Mouse (Mus musculus): ENCODE data around the gene Cnot4. TPM values are rescaled to one million over a fixed set of nuclear protein-coding genes. Genes with fewer than 3 reads are reported as not detected.
"Not testable (repeated sequence)": the region's sequence is repeated elsewhere in the genome, so short reads cannot be mapped to it uniquely, and the experiment has no call there.

Cnot4 gene
- polyA plus RNA-seq (2016; fragmentation: Nextera tagmentation; extraction: Ambion mirVana), result 24.5 and 25.5 TPM in 2 replicates

DNA sequence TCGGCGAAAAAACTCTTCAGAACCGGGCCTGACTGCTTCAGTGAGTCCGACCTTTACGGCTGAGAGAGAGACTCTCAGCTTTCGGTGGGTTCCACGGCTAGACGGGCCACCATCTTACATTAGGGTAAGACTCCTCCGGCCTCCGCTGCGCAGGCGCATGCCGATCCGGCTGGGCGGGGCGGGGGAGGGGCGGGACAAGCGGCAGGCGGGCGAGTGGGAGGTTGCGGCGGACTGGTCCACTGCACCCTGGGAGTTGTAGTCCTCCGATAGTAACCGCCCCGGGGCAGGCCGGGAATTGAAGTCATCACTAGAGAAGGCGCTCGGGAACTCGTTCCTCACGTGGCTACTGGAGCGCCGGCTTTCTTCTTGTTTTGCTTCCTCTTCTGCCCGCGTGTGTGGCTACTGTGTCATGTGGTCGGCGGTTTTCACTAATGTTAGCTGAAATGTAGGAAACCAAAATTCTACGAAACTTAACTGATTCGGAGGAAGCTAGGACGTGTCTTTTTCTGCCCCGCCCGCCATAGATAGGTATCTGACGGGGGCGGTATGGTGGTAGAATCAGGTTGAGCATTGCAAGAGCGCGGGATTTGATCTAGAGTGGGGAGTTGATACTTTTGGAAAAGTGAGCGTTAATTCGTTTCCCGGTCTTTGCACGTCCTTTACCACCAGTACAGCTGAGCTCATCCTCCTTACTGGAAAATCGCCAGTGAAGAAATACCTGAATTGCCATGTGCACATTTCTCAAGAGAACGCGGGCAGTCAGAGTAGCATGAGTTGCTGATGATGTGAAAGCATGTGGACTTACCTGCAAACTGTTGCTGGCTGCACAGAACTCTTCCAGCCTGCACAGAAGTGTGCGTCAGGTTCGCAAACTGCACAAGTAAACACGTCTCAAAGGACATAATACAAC, at the start of gene Cnot4:
Gene Cnot4 (minus strand): TSS at position 146 of the 910 bp plus-strand sequence.
- no peaks in the 10 kb centered on the region for H3K9me3 ChIP-seq
- peak within 1 kb of the TSS; percentile 63 for H3K4me3 ChIP-seq
- H3K27me3 ChIP-seq (ENCODE audit: poor library complexity, severe bottlenecking), result no peaks in the 10 kb centered on the region
- H3K36me3 ChIP-seq (replicated peaks), result no peaks in the 10 kb centered on the region
- peak within 1 kb of the TSS; percentile 91 for H3K27ac ChIP-seq
- H3K4me1 ChIP-seq, result peaks cover 29% of the 10 kb centered on the region
- under 1% methylated on average over 55 of the region's 55 CpGs for WGBS
- DNase-seq (ENCODE audit: extremely low spot score, low spot score), result peak; percentile 100

GRCm38 (mm10) chr6:35179299-35179698, 45.8 kb upstream of the Cnot4 start:
- not testable (repeated sequence) for H3K9me3 ChIP-seq; H3K4me3 ChIP-seq; H3K27me3 ChIP-seq (ENCODE audit: poor library complexity, severe bottlenecking); H3K27ac ChIP-seq; DNase-seq (ENCODE audit: extremely low spot score, low spot score)
- WGBS, result 97% methylated on average over 3 of the region's 3 CpGs
- H3K4me1 ChIP-seq, result peaks cover 13% of the 10 kb centered on the region
- peaks cover 10% of the 10 kb centered on the region for H3K36me3 ChIP-seq (replicated peaks)

DNA sequence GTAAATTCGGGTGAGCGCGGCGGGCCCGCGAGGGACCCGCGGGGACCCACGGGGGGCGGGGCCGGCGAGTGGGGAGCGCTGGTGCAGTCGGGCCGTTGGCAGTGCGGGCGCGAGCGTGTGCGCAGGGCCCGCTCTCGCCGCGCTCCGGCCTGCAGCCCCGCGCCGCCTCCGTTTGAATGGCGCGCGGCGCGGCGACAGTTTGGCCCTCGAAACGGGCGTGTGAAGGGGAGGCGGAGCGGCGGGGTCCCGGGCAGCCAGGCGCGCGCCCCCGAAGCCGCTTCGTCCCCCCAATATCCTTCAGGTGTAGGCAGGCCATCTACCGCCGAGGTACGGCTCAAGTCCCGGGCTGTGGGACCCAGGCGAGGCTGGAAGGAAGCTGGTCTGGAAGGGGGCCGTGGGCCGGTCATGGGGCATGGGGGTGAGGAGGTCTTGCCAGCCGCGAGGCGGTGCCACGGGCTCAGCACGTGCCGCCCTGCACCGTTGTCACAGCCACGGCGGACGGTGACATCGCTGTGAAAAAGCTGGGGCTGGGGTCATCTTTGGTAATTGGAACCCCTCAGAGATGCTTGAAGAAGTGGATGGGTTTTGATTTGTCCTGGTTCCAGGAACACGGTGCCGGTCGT, 44.2 kb upstream of the Cnot4 start:
- H3K36me3 ChIP-seq (replicated peaks), result no peaks in the 10 kb centered on the region
- DNase-seq (ENCODE audit: extremely low spot score, low spot score), result peak; percentile 73
- peaks cover 13% of the 10 kb centered on the region for H3K4me1 ChIP-seq
- under 1% methylated on average over 69 of the region's 69 CpGs for WGBS
- peak overlapping the region; percentile 100 for H3K27ac ChIP-seq
- no peaks in the 10 kb centered on the region for H3K9me3 ChIP-seq
- H3K27me3 ChIP-seq (ENCODE audit: poor library complexity, severe bottlenecking), result no peaks in the 10 kb centered on the region
- H3K4me3 ChIP-seq, result peak overlapping the region; percentile 93

GRCm38 (mm10) chr6:35176979-35177649, 43.6 kb upstream of the Cnot4 start, which contains the start of gene Nup205:
TSS of gene Nup205 (plus strand) at chr6:35177421.
- H3K27me3 ChIP-seq (ENCODE audit: poor library complexity, severe bottlenecking), result no peaks in the 10 kb centered on the region
- H3K27ac ChIP-seq, result peak within 1 kb of the TSS; percentile 100
- H3K4me3 ChIP-seq, result peak within 1 kb of the TSS; percentile 93
- no peaks in the 10 kb centered on the region for H3K36me3 ChIP-seq (replicated peaks)
- peaks cover 13% of the 10 kb centered on the region for H3K4me1 ChIP-seq
- 5% methylated on average over 34 of the region's 34 CpGs for WGBS
- H3K9me3 ChIP-seq, result no peaks in the 10 kb centered on the region
- peak; percentile 88 for DNase-seq (ENCODE audit: extremely low spot score, low spot score)

DNA sequence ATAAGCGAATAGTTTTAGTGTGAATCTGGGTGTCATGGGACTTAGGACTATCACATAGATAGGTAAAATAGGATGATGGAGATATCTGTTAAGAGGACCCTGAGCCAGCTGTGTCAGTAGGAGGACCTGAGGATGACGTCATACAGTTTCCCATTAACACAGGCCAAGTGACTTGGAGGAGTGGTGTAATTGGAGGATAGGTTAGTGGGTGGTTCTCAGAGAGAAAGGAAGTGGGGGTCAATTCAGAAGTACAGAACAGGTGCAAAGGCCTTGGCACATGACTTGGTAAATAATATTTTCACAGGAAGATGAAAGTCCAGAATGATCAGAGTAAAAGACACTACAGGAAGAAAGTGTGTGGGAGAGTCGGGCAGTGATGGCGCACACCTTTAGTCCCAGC, 39.7 kb upstream of the Cnot4 start:
- whole genome bisulfite sequencing, result 84% methylated on average over 4 of the region's 4 CpGs
- Histone ChIP-seq H3K4me1 (peaks cover 5% of the 10 kb centered on the region), H3K4me3 (no peak overlapping the region), H3K36me3 (replicated peaks) (no peaks in the 10 kb centered on the region), H3K27ac (no peak overlapping the region), H3K27me3 (ENCODE audit: poor library complexity, severe bottlenecking) (no peaks in the 10 kb centered on the region), H3K9me3 (no peaks in the 10 kb centered on the region)
- DNase-seq (ENCODE audit: extremely low spot score, low spot score), result no peak

GRCm38 (mm10) chr6:35172028-35172427, 38.5 kb upstream of the Cnot4 start:
- H3K36me3 ChIP-seq (replicated peaks); H3K9me3 ChIP-seq; H3K27me3 ChIP-seq (ENCODE audit: poor library complexity, severe bottlenecking); H3K27ac ChIP-seq; H3K4me3 ChIP-seq; DNase-seq (ENCODE audit: extremely low spot score, low spot score); H3K4me1 ChIP-seq: not testable (repeated sequence)
- whole genome bisulfite sequencing, result 74% methylated on average over 3 of the region's 3 CpGs

DNA sequence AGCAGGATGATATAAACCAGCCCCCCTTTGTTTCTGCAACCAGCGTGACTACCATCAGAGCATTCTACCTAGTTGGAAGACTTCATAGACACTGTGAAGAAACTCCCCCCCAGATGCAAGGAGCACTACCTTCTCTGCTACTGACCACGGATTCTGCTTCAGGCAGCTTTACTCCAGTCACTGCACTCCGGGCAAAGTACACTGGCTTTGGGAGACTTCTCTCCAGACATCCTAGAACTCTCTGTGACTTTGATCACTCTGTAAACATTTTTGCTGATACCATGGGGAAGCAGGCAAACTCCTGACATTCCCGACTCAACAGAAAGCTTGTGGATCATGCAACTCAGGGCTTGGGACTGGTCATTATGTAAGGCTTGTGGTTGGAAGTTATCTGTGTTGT, 35.7 kb upstream of the Cnot4 start:
- no peaks in the 10 kb centered on the region for H3K36me3 ChIP-seq (replicated peaks)
- H3K9me3 ChIP-seq, result no peaks in the 10 kb centered on the region
- no peak for DNase-seq (ENCODE audit: extremely low spot score, low spot score)
- WGBS, result 84% methylated on average over 4 of the region's 4 CpGs
- H3K4me1 ChIP-seq, result no peaks in the 10 kb centered on the region
- no peak overlapping the region for H3K4me3 ChIP-seq
- no peaks in the 10 kb centered on the region for H3K27me3 ChIP-seq (ENCODE audit: poor library complexity, severe bottlenecking)
- H3K27ac ChIP-seq, result no peak overlapping the region

DNA sequence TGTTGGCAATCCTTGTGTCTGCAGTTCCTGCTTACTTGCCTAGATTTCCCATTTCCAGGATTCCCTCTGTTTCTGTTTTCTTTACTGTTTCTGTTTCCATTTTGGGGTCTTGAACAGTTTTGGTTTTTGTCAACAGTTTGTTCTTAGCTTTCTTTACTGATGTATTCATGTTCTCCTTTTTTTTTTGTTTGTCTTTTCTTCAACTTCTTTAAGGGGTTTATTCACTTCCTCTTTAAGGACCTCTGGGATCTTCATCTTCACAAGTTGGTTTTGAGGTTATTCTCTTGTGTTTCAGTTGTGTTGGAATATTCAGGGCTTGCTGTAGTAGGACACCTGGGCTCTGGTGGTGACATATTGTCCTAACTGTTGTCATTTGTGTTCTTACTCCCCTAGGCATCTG, 21.0 kb upstream of the Cnot4 start:
- no peaks in the 10 kb centered on the region for H3K4me1 ChIP-seq
- no peaks in the 10 kb centered on the region for H3K27me3 ChIP-seq (ENCODE audit: poor library complexity, severe bottlenecking)
- no peaks in the 10 kb centered on the region for H3K9me3 ChIP-seq
- no peak overlapping the region for H3K27ac ChIP-seq
- no peaks in the 10 kb centered on the region for H3K36me3 ChIP-seq (replicated peaks)
- no peak for DNase-seq (ENCODE audit: extremely low spot score, low spot score)
- no peak overlapping the region for H3K4me3 ChIP-seq

- 90% methylated on average over 3 of the region's 3 CpGs for WGBS
- no peak overlapping the region for H3K4me3 ChIP-seq
- no peaks in the 10 kb centered on the region for H3K36me3 ChIP-seq (replicated peaks)
- peaks cover 8% of the 10 kb centered on the region; the same call in 1 of the 2 replicates for H3K9me3 ChIP-seq
- no peaks in the 10 kb centered on the region for H3K27me3 ChIP-seq (ENCODE audit: poor library complexity, severe bottlenecking)
- H3K4me1 ChIP-seq, result no peaks in the 10 kb centered on the region
- no peak for DNase-seq (ENCODE audit: extremely low spot score, low spot score)
- H3K27ac ChIP-seq, result no peak overlapping the region
Measured at GRCm38 (mm10) chr6:35147726-35148422, 14.3 kb upstream of the Cnot4 start.

DNA sequence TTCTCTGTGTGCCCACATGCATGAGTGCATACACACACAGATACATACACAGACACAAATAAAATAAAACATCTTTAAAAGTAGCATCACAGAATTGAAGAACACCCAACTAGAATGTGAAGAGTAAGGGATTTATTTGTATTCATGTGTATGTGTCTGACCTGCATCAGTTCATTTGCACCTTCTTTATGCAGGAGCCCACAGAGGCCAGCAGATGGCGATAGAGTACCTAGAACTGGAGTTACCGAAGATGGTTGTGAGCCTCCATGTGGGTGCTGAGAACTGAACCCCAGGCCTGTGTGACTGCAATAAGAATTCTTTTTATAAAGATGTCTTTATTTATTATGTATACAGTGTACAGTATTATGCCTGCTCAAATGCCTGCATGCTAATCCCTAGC, 12.0 kb upstream of the Cnot4 start:
- WGBS, result 83% methylated on average over 2 of the region's 2 CpGs
- no peak for DNase-seq (ENCODE audit: extremely low spot score, low spot score)
- Histone ChIP-seq H3K36me3 (replicated peaks) (no peaks in the 10 kb centered on the region), H3K27ac (no peak overlapping the region), H3K4me3 (no peak overlapping the region), H3K4me1 (no peaks in the 10 kb centered on the region), H3K27me3 (ENCODE audit: poor library complexity, severe bottlenecking) (no peaks in the 10 kb centered on the region), H3K9me3 (peaks cover 8% of the 10 kb centered on the region; the same call in 1 of the 2 replicates)

DNA sequence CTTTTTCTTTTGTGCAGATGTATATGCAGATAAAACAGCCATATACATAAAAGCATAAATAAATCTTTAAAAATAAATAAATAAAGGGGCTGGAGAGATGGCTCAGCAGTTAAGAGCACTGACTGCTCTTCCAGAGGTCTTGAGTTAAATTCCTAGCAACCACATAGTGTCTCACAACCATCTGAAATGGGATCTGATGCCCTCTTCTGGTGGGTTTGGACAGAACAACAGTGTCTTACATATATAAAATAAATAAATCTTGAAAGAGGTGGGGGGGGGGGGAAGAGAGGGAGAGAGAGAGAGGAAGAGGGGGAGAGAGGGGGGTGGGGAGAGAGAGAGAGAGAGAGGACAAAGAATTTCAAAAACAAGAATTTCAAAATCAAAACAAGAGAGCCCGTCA, 6.8 kb upstream of the Cnot4 start:
- Histone ChIP-seq H3K27me3 (ENCODE audit: poor library complexity, severe bottlenecking) (no peaks in the 10 kb centered on the region), H3K4me1 (no peaks in the 10 kb centered on the region), H3K27ac (no peak overlapping the region), H3K4me3 (no peak overlapping the region), H3K36me3 (replicated peaks) (no peaks in the 10 kb centered on the region), H3K9me3 (peaks cover 3% of the 10 kb centered on the region; the same call in 1 of the 2 replicates)
- 100% methylated on average over 1 of the region's 1 CpGs for WGBS
- DNase-seq (ENCODE audit: extremely low spot score, low spot score), result no peak

GRCm38 (mm10) chr6:35134844-35135243, 1.3 kb upstream of the Cnot4 start:
- 61% methylated on average over 2 of the region's 2 CpGs for WGBS
- H3K4me3 ChIP-seq, result peak overlapping the region; percentile 63
- H3K27ac ChIP-seq, result peak overlapping the region; percentile 91; the same call in 1 of the 2 replicates
- H3K27me3 ChIP-seq (ENCODE audit: poor library complexity, severe bottlenecking), result no peaks in the 10 kb centered on the region
- H3K9me3 ChIP-seq, result no peaks in the 10 kb centered on the region
- no peaks in the 10 kb centered on the region for H3K36me3 ChIP-seq (replicated peaks)
- no peak for DNase-seq (ENCODE audit: extremely low spot score, low spot score)
- peaks cover 29% of the 10 kb centered on the region for H3K4me1 ChIP-seq

All from forebrain, embryonic 10.5 days (tissue).